In the genomic region with DNA sequence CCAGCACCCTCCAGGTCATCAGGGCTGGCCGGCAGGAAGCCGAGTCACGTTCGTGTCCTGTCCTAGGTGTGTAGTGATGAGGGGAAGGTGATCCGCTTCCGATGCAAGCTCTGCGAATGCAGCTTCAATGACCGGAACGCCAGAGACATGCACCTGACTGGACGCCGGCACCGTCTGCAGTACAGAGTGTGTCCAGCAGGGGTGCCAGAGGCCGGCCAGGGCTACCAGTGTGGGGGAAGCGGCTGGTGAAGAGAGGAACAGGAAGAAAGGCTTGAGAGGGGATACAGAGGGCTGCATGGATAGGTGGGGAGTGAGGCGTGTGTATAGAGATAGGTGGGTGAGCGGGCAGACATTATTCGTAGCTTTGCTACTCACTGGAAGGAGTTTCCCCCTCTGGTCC, we compare ENCODE assay signal across 8 mouse cellular contexts. TPM values are rescaled to one million over a fixed set of nuclear protein-coding genes. Genes with fewer than 3 reads are reported as not detected.
DNase-seq lines count a peak whose midpoint lies in the region; ATAC-seq lines count a peak whose summit lies in the region.

No protein-coding gene starts in this region.

- H3K27ac ChIP-seq in forebrain, embryonic 10.5 days = peak overlapping the region; percentile 76

- no peaks in the 10 kb centered on the region for H3K9me3 ChIP-seq in forebrain, embryonic 10.5 days

- WGBS in forebrain, embryonic 10.5 days = 10% methylated on average over 17 of the region's 17 CpGs

- no peaks in the 10 kb centered on the region for H3K36me3 ChIP-seq in forebrain, embryonic 10.5 days (replicated peaks)

- peaks cover 73% of the 10 kb centered on the region for H3K27me3 ChIP-seq in forebrain, embryonic 10.5 days (ENCODE audit: poor library complexity, severe bottlenecking)

- peaks cover 40% of the 10 kb centered on the region for H3K4me1 ChIP-seq in forebrain, embryonic 10.5 days

- DNase-seq in ES-CJ7 (ENCODE audit: low read depth, low spot score) = peak; percentile 64
- peak; percentile 74 for DNase-seq in brain, adult 2 months (ENCODE audit: low read depth, low spot score)
- peak; percentile 83 for DNase-seq in forebrain, embryonic 10.5 days (ENCODE audit: extremely low spot score, low spot score)
- peak; percentile 65 for DNase-seq in layer of hippocampus, adult 9-11 months
- DNase-seq in lung, postnatal 25 days (ENCODE audit: low spot score) = peak; percentile 75
- DNase-seq in retina, embryonic 14.5 days (ENCODE audit: low spot score) = peak; percentile 87
- peak; percentile 70 for DNase-seq in urinary bladder, adult 2 months (ENCODE audit: low spot score)

- peak overlapping the region; percentile 10; the same call in 1 of the 2 replicates for H3K4me3 ChIP-seq in forebrain, embryonic 10.5 days

- ATAC-seq in hematopoietic stem cell, adult 5-6 weeks (replicated peaks in 1 of 2; ENCODE audit: insufficient read depth in 1 of 2, low FRiP score in 2 of 2, low TSS enrichment in 1 of 2, low read depth in 1 of 2, poor library complexity in 2 of 2, severe bottlenecking in 2 of 2) = peak; percentile 86 to 95

RNA-seq across cellular contexts. Expression of gene Matk, which starts 8.1 kb away (rescaled TPM):
- polyA plus RNA-seq in forebrain, embryonic 10.5 days (2016; fragmentation: Nextera tagmentation; extraction: Ambion mirVana) = 3.7 and 5.0 TPM in 2 replicates
- total RNA-seq in hematopoietic stem cell, adult 5-6 weeks (2017) = 27.9 and 30.8 TPM in 2 replicates
- polyA plus RNA-seq in urinary bladder, adult 2 months (2012; rRNA removed) = 2.2 and 2.6 TPM in 2 replicates

RNA-seq across cellular contexts. Expression of gene Zfr2, which starts 11.6 kb away (rescaled TPM):
- 2.4 and 2.7 TPM in 2 replicates for polyA plus RNA-seq in forebrain, embryonic 10.5 days (2016; fragmentation: Nextera tagmentation; extraction: Ambion mirVana)
- 0.65 and 6.8 TPM in 2 replicates for total RNA-seq in hematopoietic stem cell, adult 5-6 weeks (2017)
- 29.3 and 34.4 TPM in 2 replicates for polyA plus RNA-seq in urinary bladder, adult 2 months (2012; rRNA removed)

RNA-seq across cellular contexts. Expression of gene Atcay, which starts 14.0 kb away (rescaled TPM):
- polyA plus RNA-seq in forebrain, embryonic 10.5 days (2016; fragmentation: Nextera tagmentation; extraction: Ambion mirVana) = 5.3 and 6.7 TPM in 2 replicates
- total RNA-seq in hematopoietic stem cell, adult 5-6 weeks (2017) = not detected in 2 replicates
- polyA plus RNA-seq in urinary bladder, adult 2 months (2012; rRNA removed) = 0.10 and 0.13 TPM in 2 replicates

RNA-seq across cellular contexts. Expression of gene Mrpl54, which starts 22.1 kb away (rescaled TPM):
- 217 TPM in 2 replicates for polyA plus RNA-seq in forebrain, embryonic 10.5 days (2016; fragmentation: Nextera tagmentation; extraction: Ambion mirVana)
- total RNA-seq in hematopoietic stem cell, adult 5-6 weeks (2017) = 125 and 132 TPM in 2 replicates
- 95.9 and 103 TPM in 2 replicates for polyA plus RNA-seq in urinary bladder, adult 2 months (2012; rRNA removed)

RNA-seq across cellular contexts. Expression of gene Apba3, which starts 22.2 kb away (rescaled TPM):
- 51.9 and 52.1 TPM in 2 replicates for polyA plus RNA-seq in forebrain, embryonic 10.5 days (2016; fragmentation: Nextera tagmentation; extraction: Ambion mirVana)
- total RNA-seq in hematopoietic stem cell, adult 5-6 weeks (2017) = 10.5 and 21.6 TPM in 2 replicates
- 45.9 and 48.3 TPM in 2 replicates for polyA plus RNA-seq in urinary bladder, adult 2 months (2012; rRNA removed)

Comparison
In these comparisons a context has a peak if more than half of its experiments do, and no peak if none do; other contexts are left out.
1. Peak in every context shown above with its lines: DNase-seq, ATAC-seq, H3K4me3 ChIP-seq and H3K27ac ChIP-seq.